Mouse (Mus musculus) heart, adult 2 months (tissue): ENCODE results near the gene Ifitm5. TPM values are rescaled to one million over a fixed set of nuclear protein-coding genes. Genes with fewer than 3 reads are reported as not detected.

Experiments
- DNase-seq, 2 experiments: peaks; one replicate each; pipeline ENCODE4 v3.0.0; 2021
- H3K27ac ChIP-seq: fragments of 200-600 bp; 2 replicates; pipeline ENCODE4 v1.8.1; 2022
- H3K27me3 ChIP-seq: fragments of 200-500 bp; 2 replicates; pipeline ENCODE4 v1.6.1; 2012; ENCODE audit warnings: mild to moderate bottlenecking, low read length, inconsistent platforms, mixed read lengths; ENCODE audit not compliant: control insufficient read depth, insufficient read depth
- H3K36me3 ChIP-seq: fragments of 200-500 bp; 2 replicates; pipeline ENCODE4 v1.6.1; 2012; ENCODE audit warnings: low read length, inconsistent platforms; ENCODE audit not compliant: control insufficient read depth, insufficient read depth
- H3K4me1 ChIP-seq: fragments of 200-500 bp; 2 replicates; pipeline ENCODE4 v1.6.1; 2011; ENCODE audit warnings: low read length; ENCODE audit not compliant: control insufficient read depth, insufficient read depth
- H3K4me3 ChIP-seq: fragments of 200-600 bp; 2 replicates; pipeline ENCODE4 v1.8.1; 2022
- H3K79me2 ChIP-seq: fragments of 200-500 bp; replicated peaks from 2 replicates; pipeline ENCODE4 v1.6.1; 2012; ENCODE audit warnings: mild to moderate bottlenecking, inconsistent platforms, low read length, moderate library complexity, mixed read lengths; ENCODE audit not compliant: control insufficient read depth, insufficient read depth
- H3K9ac ChIP-seq: fragments of 200-500 bp; 2 replicates; pipeline ENCODE4 v1.6.1; 2012; ENCODE audit warnings: low read depth, mild to moderate bottlenecking, control low read depth, inconsistent platforms, low read length, mixed read lengths
- CTCF ChIP-seq: fragments of 200-600 bp; IDR thresholded peaks from 2 replicates; pipeline ENCODE4 v1.8.1; 2022; ENCODE audit warnings: antibody characterized with exemption, mild to moderate bottlenecking, moderate library complexity
- EP300 ChIP-seq: fragments of 200-500 bp; IDR thresholded peaks from 2 replicates; pipeline ENCODE4 v1.6.1; 2011; ENCODE audit warnings: low read depth, low read length, control low read depth; ENCODE audit not compliant: insufficient read depth
- POLR2A ChIP-seq: fragments of 200-500 bp; IDR thresholded peaks from 2 replicates; pipeline ENCODE4 v1.6.1; 2011; ENCODE audit warnings: mild to moderate bottlenecking, low read depth, low read length, control low read depth; ENCODE audit not compliant: insufficient read depth
- WGBS: fragments of 180-500 bp; shearing (Covaris S2); methylation state at CpG from one replicate; pipeline ENCODE4 v1.1.7; 2018; 5-methylcytosine and 5-hydroxymethylcytosine counted together
- intact Hi-C: fragments of 180-260 bp; cut with DNase I; formaldehyde crosslinking; loops from one replicate; pipeline ENCODE4 v1.15.1; 2025
- polyA plus RNA-seq: library from polyadenylated mRNA; depleted of rRNA; stranded (reverse); fragments of >200 nt; gene quantifications from 2 replicates; pipeline ENCODE4 v1.2.3, GENCODE M21; 2012
- total RNA-seq, 2 experiments: library from RNA; stranded (reverse); gene quantifications; 2 replicates each; pipeline ENCODE4 v1.2.3; 2021

Gene Ifitm5
- total and polyA plus RNA-seq, 3 experiments, result 0.32 to 2.0 (median 0.34) TPM

DNA sequence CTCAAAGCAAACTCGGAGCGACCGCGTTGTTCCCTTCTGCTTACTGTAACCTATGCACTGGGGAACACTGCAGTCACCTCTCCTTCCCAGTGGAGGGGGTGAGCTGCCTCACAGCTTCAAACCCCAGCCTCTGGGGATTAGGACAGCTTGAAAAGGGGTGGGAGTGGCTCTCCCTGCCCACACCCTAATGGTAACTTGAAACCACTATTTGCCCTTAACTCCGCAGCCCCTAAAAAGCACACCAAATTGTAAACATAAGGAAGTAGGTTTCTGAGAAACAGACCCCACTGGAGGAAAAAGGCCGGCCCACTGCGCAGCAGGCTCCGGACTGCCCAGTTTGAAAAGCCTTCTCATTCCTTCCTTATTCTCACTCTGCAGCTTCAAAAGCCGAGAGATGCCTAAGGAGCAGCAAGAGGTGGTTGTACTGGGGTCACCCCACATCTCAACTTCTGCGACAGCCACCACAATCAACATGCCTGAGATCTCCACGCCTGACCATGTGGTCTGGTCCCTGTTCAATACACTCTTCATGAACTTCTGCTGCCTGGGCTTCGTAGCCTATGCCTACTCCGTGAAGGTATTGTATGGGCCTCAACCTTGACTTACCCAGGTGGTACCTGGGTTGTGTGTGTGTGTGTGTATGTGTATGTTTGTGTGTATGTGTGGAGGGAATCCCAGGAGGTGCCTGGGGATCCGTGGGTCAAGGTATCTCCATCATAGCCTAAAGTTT is 17.9 kb upstream of the Ifitm5 start:
- Histone ChIP-seq H3K9ac (peak overlapping the region; percentile 62), H3K36me3 (no peaks in the 10 kb centered on the region), H3K27me3 (no peaks in the 10 kb centered on the region), H3K27ac (no peak overlapping the region), H3K79me2 (no peaks in the 10 kb centered on the region), H3K4me1 (peaks cover 7% of the 10 kb centered on the region), H3K4me3 (no peak overlapping the region)
- intact Hi-C loops, result no loop called here
- 34% methylated on average over 14 of the region's 14 CpGs for WGBS
- TF ChIP-seq CTCF (no peak), POLR2A (no peak), EP300 (no peak)
- no peak for DNase-seq

GRCm38 (mm10) chr7:140966921-140967320 is 16.8 kb upstream of the Ifitm5 start, which contains the start of gene Ifitm1:
TSS of gene Ifitm1 (plus strand) at chr7:140967221.
- H3K4me1 ChIP-seq, result peaks cover 6% of the 10 kb centered on the region
- no peaks in the 10 kb centered on the region for H3K79me2 ChIP-seq
- TF ChIP-seq POLR2A (no peak), CTCF (no peak), EP300 (no peak)
- DNase-seq, result no peak
- H3K27ac ChIP-seq, result no peak within 1 kb of the TSS
- H3K4me3 ChIP-seq, result no peak within 1 kb of the TSS
- H3K36me3 ChIP-seq, result no peaks in the 10 kb centered on the region
- WGBS, result 88% methylated on average over 4 of the region's 4 CpGs
- intact Hi-C loops, result no loop called here
- no peak within 1 kb of the TSS for H3K9ac ChIP-seq
- H3K27me3 ChIP-seq, result no peaks in the 10 kb centered on the region

DNA sequence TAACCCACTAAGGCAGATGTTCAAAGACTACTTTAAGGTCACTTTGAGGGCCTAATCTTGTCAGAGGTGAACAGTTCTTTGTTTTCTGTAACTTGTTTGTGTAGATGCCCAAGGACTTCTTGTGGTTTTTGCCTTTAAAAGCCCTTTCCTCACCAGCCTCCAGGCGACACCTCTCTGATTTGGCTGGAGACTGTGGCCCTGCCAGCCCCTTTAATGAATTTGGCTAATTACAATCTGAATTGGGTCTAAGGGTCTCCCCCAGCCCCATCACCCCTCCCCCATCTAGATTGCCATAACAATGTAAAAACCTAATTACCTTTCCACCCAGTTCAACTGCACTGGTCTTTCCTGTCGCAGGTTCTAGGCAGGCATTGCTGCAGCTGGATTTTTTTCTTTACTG is 12.6 kb upstream of the Ifitm5 start:
- DNase-seq, result no peak
- H3K79me2 ChIP-seq, result no peaks in the 10 kb centered on the region
- no peak overlapping the region for H3K27ac ChIP-seq
- H3K27me3 ChIP-seq, result no peaks in the 10 kb centered on the region
- H3K4me1 ChIP-seq, result peaks cover 2% of the 10 kb centered on the region
- H3K4me3 ChIP-seq, result no peak overlapping the region
- 83% methylated on average over 2 of the region's 2 CpGs for WGBS
- TF ChIP-seq POLR2A, result no peak
- no peak for TF ChIP-seq EP300
- no peak for TF ChIP-seq CTCF
- no peak overlapping the region for H3K9ac ChIP-seq
- H3K36me3 ChIP-seq, result peaks cover 3% of the 10 kb centered on the region; the same call in 1 of the 2 replicates
- intact Hi-C loops, result no loop called here

GRCm38 (mm10) chr7:140961416-140961815 is 11.3 kb upstream of the Ifitm5 start:
- no peak for DNase-seq
- Histone ChIP-seq H3K4me1 (peaks cover 8% of the 10 kb centered on the region), H3K36me3 (peaks cover 3% of the 10 kb centered on the region; the same call in 1 of the 2 replicates), H3K27me3 (no peaks in the 10 kb centered on the region), H3K27ac (no peak overlapping the region), H3K4me3 (no peak overlapping the region), H3K9ac (no peak overlapping the region), H3K79me2 (no peaks in the 10 kb centered on the region)
- WGBS, result 90% methylated on average over 2 of the region's 2 CpGs
- TF ChIP-seq POLR2A (no peak), EP300 (no peak), CTCF (no peak)
- intact Hi-C loops, result no loop called here

- no peak for DNase-seq
- Histone ChIP-seq H3K9ac (no peak overlapping the region), H3K36me3 (peaks cover 3% of the 10 kb centered on the region; the same call in 1 of the 2 replicates), H3K79me2 (no peaks in the 10 kb centered on the region), H3K27ac (peak overlapping the region; percentile 55; the same call in 1 of the 2 replicates), H3K27me3 (no peaks in the 10 kb centered on the region), H3K4me1 (peaks cover 12% of the 10 kb centered on the region), H3K4me3 (no peak overlapping the region)
- intact Hi-C loops, result no loop called here
- 80% methylated on average over 5 of the region's 5 CpGs for WGBS
- TF ChIP-seq CTCF (no peak), EP300 (no peak), POLR2A (no peak)
Observed at GRCm38 (mm10) chr7:140960026-140960425, 9.9 kb upstream of the Ifitm5 start.

GRCm38 (mm10) chr7:140959181-140959901 is 9.2 kb upstream of the Ifitm5 start:
- H3K79me2 ChIP-seq, result no peaks in the 10 kb centered on the region
- H3K4me1 ChIP-seq, result peaks cover 12% of the 10 kb centered on the region
- peak; percentile 76 for TF ChIP-seq CTCF
- TF ChIP-seq EP300, result no peak
- TF ChIP-seq POLR2A, result no peak
- intact Hi-C loops, result loop anchor here (1.0 to 5.0 kb wide), 4 partner anchors 50 to 215 kb away; no protein-coding TSS in a partner anchor
- H3K4me3 ChIP-seq, result no peak overlapping the region
- H3K36me3 ChIP-seq, result peaks cover 3% of the 10 kb centered on the region; the same call in 1 of the 2 replicates
- 15% methylated on average over 9 of the region's 9 CpGs for WGBS
- peak; percentile 61 to 73 for DNase-seq
- H3K9ac ChIP-seq, result peak overlapping the region; percentile 58
- peak overlapping the region; percentile 55 for H3K27ac ChIP-seq
- no peaks in the 10 kb centered on the region for H3K27me3 ChIP-seq
